Mouse (Mus musculus) testis, postnatal 10 days (tissue): ENCODE measurements around the gene Adgrg2.
A peak's percentile ranks its signal among the peaks of the same experiment; 100 is the strongest.

Source experiments
- DNase-seq: peaks from one replicate; pipeline ENCODE4 v3.0.0; 2021; ENCODE audit warnings: low spot score

Gene Adgrg2

GRCm38 (mm10) chrX:160390464-160390956 is at the start of gene Adgrg2:
Gene Adgrg2, plus strand, starts transcription at chrX:160390690.
- DNase-seq: peak; percentile 41

- no peak for DNase-seq
Measured at GRCm38 (mm10) chrX:160350995-160351394, 39.5 kb upstream of the Adgrg2 start.

- no peak for DNase-seq
Measured at GRCm38 (mm10) chrX:160351967-160352677, 38.4 kb upstream of the Adgrg2 start.

GRCm38 (mm10) chrX:160384748-160385501 is 5.6 kb upstream of the Adgrg2 start:
- no peak for DNase-seq

GRCm38 (mm10) chrX:160385502-160385772 is 5.1 kb upstream of the Adgrg2 start:
- no peak for DNase-seq

GRCm38 (mm10) chrX:160412930-160413453 is 22.5 kb downstream of the Adgrg2 start:
- DNase-seq: no peak

- no peak for DNase-seq
Measured at GRCm38 (mm10) chrX:160413881-160414395, 23.4 kb downstream of the Adgrg2 start.

GRCm38 (mm10) chrX:160418397-160418796 is 27.9 kb downstream of the Adgrg2 start:
- no peak for DNase-seq

GRCm38 (mm10) chrX:160423737-160424136 is 33.2 kb downstream of the Adgrg2 start:
- DNase-seq: no peak

GRCm38 (mm10) chrX:160426486-160426885 is 36.0 kb downstream of the Adgrg2 start:
- DNase-seq: no peak

- no peak for DNase-seq
Measured at GRCm38 (mm10) chrX:160426930-160427329, 36.4 kb downstream of the Adgrg2 start.

GRCm38 (mm10) chrX:160432192-160432591 is 41.7 kb downstream of the Adgrg2 start:
- DNase-seq: no peak

- no peak for DNase-seq
Measured at GRCm38 (mm10) chrX:160441272-160441671, 50.8 kb downstream of the Adgrg2 start.

GRCm38 (mm10) chrX:160448351-160448750 is 57.9 kb downstream of the Adgrg2 start:
- no peak for DNase-seq

- no peak for DNase-seq
Measured at GRCm38 (mm10) chrX:160449363-160449762, 58.9 kb downstream of the Adgrg2 start.

- no peak for DNase-seq
Measured at GRCm38 (mm10) chrX:160455686-160456085, 65.2 kb downstream of the Adgrg2 start.

- DNase-seq: no peak
Measured at GRCm38 (mm10) chrX:160471257-160471786, 80.8 kb downstream of the Adgrg2 start.

- no peak for DNase-seq
Measured at GRCm38 (mm10) chrX:160489784-160490183, 99.3 kb downstream of the Adgrg2 start.

- DNase-seq: no peak
Measured at GRCm38 (mm10) chrX:160494333-160494732, 103.8 kb downstream of the Adgrg2 start.

GRCm38 (mm10) chrX:160494921-160495320 is 104.4 kb downstream of the Adgrg2 start:
- no peak for DNase-seq

GRCm38 (mm10) chrX:160496473-160496872 is 106.0 kb downstream of the Adgrg2 start:
- no peak for DNase-seq

GRCm38 (mm10) chrX:160501095-160501494 is 110.6 kb downstream of the Adgrg2 start:
- no peak for DNase-seq

- DNase-seq: no peak
Measured at GRCm38 (mm10) chrX:160501687-160502047, 111.2 kb downstream of the Adgrg2 start.
